In genomic region chr11:11171396-11171795, GRCm38 (mm10) we compare ENCODE assay signal across 26 mouse cellular contexts. TPM values are rescaled to one million over a fixed set of nuclear protein-coding genes. Genes with fewer than 3 reads are reported as not detected.
DNase-seq lines count a peak whose midpoint lies in the region; ATAC-seq lines count a peak whose summit lies in the region.
"Had no signal": no experiment of that assay in that cellular context is flagged by ENCODE, and none has a peak within 500 bp of the region (broad histone marks: within the 10 kb centered on the region; RNA-seq: fewer than 3 reads in every experiment).

No protein-coding gene starts in this region.

- no peak overlapping the region for H3K9ac ChIP-seq in embryonic facial prominence, embryonic 14.5 days (ENCODE audit: low read depth, low read length)
- H3K9ac ChIP-seq in kidney, embryonic 16.5 days (replicated peaks; ENCODE audit: low read length) = no peak overlapping the region
- no peak overlapping the region for H3K9ac ChIP-seq in neural tube, embryonic 14.5 days (replicated peaks; ENCODE audit: low read depth, low read length)
- H3K9ac ChIP-seq: embryonic facial prominence, embryonic 12.5 days; forebrain, embryonic 12.5 days; forebrain, embryonic 15.5 days; heart, embryonic 12.5 days; heart, embryonic 15.5 days; hindbrain, embryonic 13.5 days had no signal

- H3K27me3 ChIP-seq in embryonic facial prominence, embryonic 14.5 days (replicated peaks; ENCODE audit: control insufficient read depth, insufficient read depth, low read length) = no peaks in the 10 kb centered on the region
- no peaks in the 10 kb centered on the region for H3K27me3 ChIP-seq in embryonic facial prominence, embryonic 10.5 days (replicated peaks; ENCODE audit: low read depth, poor library complexity, severe bottlenecking)
- no peaks in the 10 kb centered on the region for H3K27me3 ChIP-seq in kidney, embryonic 16.5 days (ENCODE audit: insufficient read depth, low read length)
- no peaks in the 10 kb centered on the region for H3K27me3 ChIP-seq in neural tube, embryonic 14.5 days (ENCODE audit: control insufficient read depth, insufficient read depth, low read length)
- H3K27me3 ChIP-seq: embryonic facial prominence, embryonic 12.5 days; forebrain, embryonic 12.5 days; forebrain, embryonic 15.5 days; heart, embryonic 12.5 days; heart, embryonic 15.5 days; hindbrain, embryonic 13.5 days had no signal

- no peak for ATAC-seq in embryonic facial prominence, embryonic 14.5 days (ENCODE audit: low read depth)
- ATAC-seq in kidney, embryonic 16.5 days (ENCODE audit: low FRiP score, low TSS enrichment) = peak; percentile 90; the same call in 1 of the 2 replicates
- ATAC-seq in neural tube, embryonic 14.5 days (ENCODE audit: low read depth) = peak; percentile 70; the same call in 1 of the 2 replicates
- ATAC-seq: activated CD4-positive, CD25-positive, alpha-beta regulatory T cell, adult 4 months; forebrain, embryonic 15.5 days had no signal

- no peaks in the 10 kb centered on the region for H3K36me3 ChIP-seq in embryonic facial prominence, embryonic 14.5 days (ENCODE audit: control insufficient read depth, insufficient read depth, low read length)
- no peaks in the 10 kb centered on the region for H3K36me3 ChIP-seq in embryonic facial prominence, embryonic 10.5 days (replicated peaks)
- H3K36me3 ChIP-seq in kidney, embryonic 16.5 days (ENCODE audit: insufficient read depth, low read length) = no peaks in the 10 kb centered on the region
- no peaks in the 10 kb centered on the region for H3K36me3 ChIP-seq in neural tube, embryonic 14.5 days (ENCODE audit: control insufficient read depth, insufficient read depth, low read length)
- H3K36me3 ChIP-seq: embryonic facial prominence, embryonic 12.5 days; forebrain, embryonic 12.5 days; forebrain, embryonic 15.5 days; heart, embryonic 12.5 days; heart, embryonic 15.5 days; hindbrain, embryonic 10.5 days; hindbrain, embryonic 13.5 days had no signal

- no peaks in the 10 kb centered on the region for H3K9me3 ChIP-seq in embryonic facial prominence, embryonic 14.5 days (ENCODE audit: control insufficient read depth, low read length)
- no peaks in the 10 kb centered on the region for H3K9me3 ChIP-seq in embryonic facial prominence, embryonic 10.5 days
- no peaks in the 10 kb centered on the region for H3K9me3 ChIP-seq in kidney, embryonic 16.5 days (ENCODE audit: low read length)
- H3K9me3 ChIP-seq in neural tube, embryonic 14.5 days (ENCODE audit: control insufficient read depth, low read length) = no peaks in the 10 kb centered on the region
- H3K9me3 ChIP-seq: embryonic facial prominence, embryonic 12.5 days; forebrain, embryonic 12.5 days; forebrain, embryonic 15.5 days; heart, embryonic 12.5 days; heart, embryonic 15.5 days; hindbrain, embryonic 10.5 days; hindbrain, embryonic 13.5 days had no signal

- no peak overlapping the region for H3K27ac ChIP-seq in embryonic facial prominence, embryonic 14.5 days (replicated peaks; ENCODE audit: low read depth, low read length)
- H3K27ac ChIP-seq in embryonic facial prominence, embryonic 10.5 days (replicated peaks) = no peak overlapping the region
- no peak overlapping the region for H3K27ac ChIP-seq in kidney, embryonic 16.5 days (ENCODE audit: low read length)
- no peak overlapping the region for H3K27ac ChIP-seq in neural tube, embryonic 14.5 days (ENCODE audit: low read depth, low read length)
- H3K27ac ChIP-seq: embryonic facial prominence, embryonic 12.5 days; forebrain, embryonic 12.5 days; forebrain, embryonic 15.5 days; heart, embryonic 15.5 days; hindbrain, embryonic 10.5 days; hindbrain, embryonic 13.5 days had no signal

- WGBS in embryonic facial prominence, embryonic 14.5 days = 81% methylated on average over 4 of the region's 4 CpGs
- WGBS in embryonic facial prominence, embryonic 10.5 days = 92% methylated on average over 4 of the region's 4 CpGs
- WGBS in kidney, embryonic 16.5 days = 43% methylated on average over 4 of the region's 4 CpGs
- WGBS in neural tube, embryonic 14.5 days = 75% methylated on average over 4 of the region's 4 CpGs

- DNase-seq in embryonic facial prominence, embryonic 14.5 days (ENCODE audit: low spot score) = peak; percentile 58
- no peak for DNase-seq in embryonic facial prominence, embryonic 10.5 days (ENCODE audit: low spot score)
- no peak for DNase-seq in kidney, adult 9 months
- peak; percentile 6 to 7 for DNase-seq in kidney, postnatal 4 days
- DNase-seq in kidney, adult 11 months = no peak
- DNase-seq in neural tube, embryonic 10.5 days (ENCODE audit: extremely low spot score, low spot score) = no peak
- DNase-seq: adrenal gland, adult 8-10 months; adrenal gland, postnatal 25 days; cerebellum, adult 11-12 months; cerebellum, adult 8-10 months; cerebellum, postnatal 14 days; gastrocnemius, postnatal 25 days; heart, adult 18-20 months; heart, postnatal 10 days; heart, postnatal 36 days had no signal

- H3K4me1 ChIP-seq in embryonic facial prominence, embryonic 14.5 days (ENCODE audit: control insufficient read depth, insufficient read depth, low read length) = no peaks in the 10 kb centered on the region
- no peaks in the 10 kb centered on the region for H3K4me1 ChIP-seq in embryonic facial prominence, embryonic 10.5 days
- 0 out of 2 replicates have a peak, but pooled peaks cover 2% of the 10 kb centered on the region for H3K4me1 ChIP-seq in kidney, embryonic 16.5 days (ENCODE audit: insufficient read depth, low read length)
- no peaks in the 10 kb centered on the region for H3K4me1 ChIP-seq in neural tube, embryonic 14.5 days (ENCODE audit: control insufficient read depth, insufficient read depth, low read length)
- H3K4me1 ChIP-seq: embryonic facial prominence, embryonic 12.5 days; forebrain, embryonic 12.5 days; forebrain, embryonic 15.5 days; heart, embryonic 12.5 days; heart, embryonic 15.5 days; hindbrain, embryonic 10.5 days; hindbrain, embryonic 13.5 days had no signal

- no peak overlapping the region for H3K4me2 ChIP-seq in embryonic facial prominence, embryonic 14.5 days (ENCODE audit: low read depth, low read length)
- no peak overlapping the region for H3K4me2 ChIP-seq in kidney, embryonic 16.5 days (replicated peaks; ENCODE audit: low read depth, low read length)
- H3K4me2 ChIP-seq in neural tube, embryonic 14.5 days (ENCODE audit: low read depth, low read length) = no peak overlapping the region
- H3K4me2 ChIP-seq: embryonic facial prominence, embryonic 12.5 days; forebrain, embryonic 12.5 days; forebrain, embryonic 15.5 days; heart, embryonic 12.5 days; heart, embryonic 15.5 days; hindbrain, embryonic 13.5 days had no signal

- H3K4me3 ChIP-seq in embryonic facial prominence, embryonic 14.5 days (ENCODE audit: low read depth, low read length) = no peak overlapping the region
- H3K4me3 ChIP-seq in embryonic facial prominence, embryonic 10.5 days = no peak overlapping the region
- H3K4me3 ChIP-seq in kidney, embryonic 16.5 days (ENCODE audit: low read length) = no peak overlapping the region
- H3K4me3 ChIP-seq in neural tube, embryonic 14.5 days (ENCODE audit: low read depth, low read length) = no peak overlapping the region
- H3K4me3 ChIP-seq: embryonic facial prominence, embryonic 12.5 days; erythroblast, embryonic 14.5 days; forebrain, embryonic 12.5 days; forebrain, embryonic 15.5 days; heart, embryonic 12.5 days; heart, embryonic 15.5 days; hindbrain, embryonic 10.5 days; hindbrain, embryonic 13.5 days had no signal

RNA-seq across cellular contexts. Expression of gene Vwc2, which starts 57.4 kb away (rescaled TPM):
- polyA plus RNA-seq in embryonic facial prominence, embryonic 14.5 days (2014; fragmentation: Nextera tagmentation; extraction: Ambion mirVana) = 7.8 and 8.4 TPM in 2 replicates
- 1.0 and 1.7 TPM in 2 replicates for polyA plus RNA-seq in embryonic facial prominence, embryonic 10.5 days (2016; fragmentation: Nextera tagmentation; extraction: Ambion mirVana)
- 1.1 and 1.2 TPM in 2 replicates for polyA plus RNA-seq in kidney, embryonic 16.5 days (2015; fragmentation: Nextera tagmentation; extraction: Ambion mirVana)
- polyA plus RNA-seq in neural tube, embryonic 14.5 days (2014; fragmentation: Nextera tagmentation; extraction: Ambion mirVana) = 10.0 and 14.0 TPM in 2 replicates
- polyA plus RNA-seq: erythroblast, embryonic 14.5 days had no signal

Comparison
In these comparisons a context has a peak if more than half of its experiments do, and no peak if none do; other contexts are left out.
1. DNase-seq: peak in embryonic facial prominence, embryonic 14.5 days (single experiment) and kidney, postnatal 4 days (2 of 2); none in embryonic facial prominence, embryonic 10.5 days (single experiment), kidney, adult 9 months (single experiment), kidney, adult 11 months (single experiment) and neural tube, embryonic 10.5 days (single experiment).